Mouse (Mus musculus): ENCODE measurements around the gene Arrdc2.
A peak's percentile ranks its signal among the peaks of the same experiment; 100 is the strongest.

The Arrdc2 gene

DNA sequence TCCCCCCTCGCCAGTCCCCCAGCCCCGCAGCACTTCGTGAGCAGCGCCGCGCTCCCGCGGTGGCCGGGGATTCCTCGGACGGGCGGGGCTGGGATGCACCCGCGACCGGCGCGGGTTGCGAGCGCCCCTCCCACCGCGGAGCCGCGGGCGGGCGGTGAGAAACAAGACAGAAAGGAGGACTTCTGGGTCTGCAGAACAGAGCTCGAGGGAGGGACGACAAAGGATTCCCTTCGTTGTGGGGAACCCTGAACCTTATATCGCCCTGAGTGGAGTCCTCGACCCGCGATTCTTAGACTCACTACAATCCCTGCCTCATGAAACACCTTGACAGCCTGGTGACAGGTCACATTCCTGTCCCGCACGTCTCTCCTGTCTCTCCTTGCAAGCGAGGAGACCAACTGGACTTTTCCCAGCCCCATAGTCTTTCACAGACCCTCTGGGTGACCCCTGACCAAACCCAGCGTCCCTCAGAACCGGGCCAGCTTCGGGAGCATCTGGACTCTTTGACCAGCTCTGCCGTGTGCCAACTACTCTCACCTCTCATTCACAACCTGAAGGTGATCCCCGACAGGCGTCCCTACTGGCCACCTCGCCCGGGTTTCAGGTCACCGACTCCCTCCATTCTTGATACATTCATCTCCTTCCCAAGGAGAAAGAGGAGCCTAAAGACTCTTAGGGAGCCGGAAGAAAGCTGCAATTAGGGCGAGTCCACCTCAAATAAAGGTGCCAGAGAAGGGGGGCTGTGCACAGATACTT lies 24.6 kb upstream of the Arrdc2 start:
- DNase-seq = no peak

DNA sequence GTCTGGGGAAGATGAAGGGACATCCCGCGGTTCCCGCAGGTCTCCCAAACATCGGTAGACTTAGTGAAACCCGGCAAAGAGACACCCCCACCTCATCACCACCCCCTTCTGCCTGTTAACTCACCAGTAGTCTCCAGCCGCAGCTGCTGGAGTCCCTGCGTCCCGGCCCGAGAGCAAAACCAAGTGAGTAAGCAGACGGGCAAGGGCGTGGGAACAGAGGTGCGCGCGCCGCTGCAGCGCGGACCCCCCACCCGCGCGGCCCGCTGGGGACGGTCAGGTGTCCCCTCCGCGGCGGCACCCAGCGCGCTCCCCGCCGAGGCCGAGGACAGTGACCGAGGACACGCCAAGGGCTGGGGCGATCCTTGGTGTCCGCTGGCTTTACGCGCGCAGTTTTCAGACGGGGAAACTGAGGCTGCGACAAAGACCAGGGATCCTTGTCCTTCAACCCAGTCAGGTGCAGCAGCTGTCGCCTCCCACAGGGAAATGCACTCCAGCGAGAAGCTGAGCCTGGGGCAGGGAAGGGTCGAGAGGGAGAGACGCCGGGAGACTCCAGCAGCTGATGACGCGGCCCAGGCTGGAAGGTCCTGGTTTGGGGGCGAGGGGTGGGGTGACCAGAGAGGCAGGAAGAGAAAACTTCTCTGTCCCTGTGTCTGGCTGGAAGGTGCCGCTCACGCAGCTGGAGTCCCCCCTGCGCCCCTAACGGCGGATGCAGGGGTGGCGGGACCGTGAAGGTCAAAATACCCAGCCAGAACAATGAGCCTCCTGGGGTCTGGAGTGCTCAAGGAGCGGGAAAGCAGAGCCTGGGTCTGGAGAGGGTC lies 23.5 kb upstream of the Arrdc2 start, which contains the start of gene Kcnn1:
Gene Kcnn1 (minus strand): TSS at position 435 of the 818 bp plus-strand sequence.
- DNase-seq = no peak

DNA sequence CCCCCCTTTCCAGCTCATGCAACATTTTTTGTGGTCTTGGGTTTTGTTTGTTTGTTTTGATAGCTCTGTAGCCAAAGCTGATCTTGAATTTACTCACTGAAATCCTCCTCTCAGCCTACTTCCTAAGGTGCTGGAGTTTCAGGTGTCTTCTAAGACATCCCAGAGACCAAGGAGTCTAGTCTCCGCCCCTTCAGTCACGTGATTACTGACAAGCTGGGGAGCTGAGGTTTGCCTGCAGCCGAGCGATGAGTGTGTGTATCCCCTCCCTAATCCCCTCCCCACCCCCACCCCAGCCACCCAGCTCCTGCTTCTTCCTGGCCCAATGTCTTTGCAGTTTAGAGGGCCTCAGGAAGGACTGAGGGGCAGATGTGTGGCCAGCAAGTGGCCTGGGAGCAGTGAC lies 18.0 kb upstream of the Arrdc2 start:
- DNase-seq = no peak

DNA sequence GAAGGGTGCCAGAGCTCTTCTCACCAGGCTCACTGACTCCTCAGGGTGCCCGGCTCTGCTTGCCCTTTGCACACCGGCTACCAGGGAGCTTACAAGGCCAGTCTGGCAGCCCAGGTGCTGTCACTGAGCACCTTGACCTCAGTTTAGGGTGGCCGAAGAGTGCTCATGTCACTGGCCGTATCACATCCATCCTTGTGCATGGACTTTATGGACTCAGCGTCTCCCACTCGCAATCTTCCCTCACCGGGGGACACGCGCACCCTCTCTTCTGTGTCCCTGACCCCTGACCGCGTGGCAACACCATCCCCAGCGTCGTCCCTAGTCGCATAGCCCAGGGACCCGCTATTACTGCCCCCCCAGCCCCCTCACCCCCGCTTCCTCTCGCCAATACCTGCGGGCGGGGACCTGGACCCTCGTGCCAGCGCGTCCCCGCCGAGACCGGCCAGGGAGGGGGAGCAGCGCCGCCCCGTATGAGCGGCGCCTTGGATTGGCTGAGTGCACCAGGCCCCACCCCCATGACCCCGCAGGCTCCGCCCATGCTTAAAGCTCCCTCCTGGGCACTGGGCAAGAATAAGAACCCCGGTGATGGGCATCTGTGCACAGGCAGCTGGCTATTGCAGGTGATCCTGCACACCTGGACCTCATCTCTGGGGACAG lies 17.1 kb upstream of the Arrdc2 start:
- DNase-seq = peak in 1 of 2 experiments; percentile 45

DNA sequence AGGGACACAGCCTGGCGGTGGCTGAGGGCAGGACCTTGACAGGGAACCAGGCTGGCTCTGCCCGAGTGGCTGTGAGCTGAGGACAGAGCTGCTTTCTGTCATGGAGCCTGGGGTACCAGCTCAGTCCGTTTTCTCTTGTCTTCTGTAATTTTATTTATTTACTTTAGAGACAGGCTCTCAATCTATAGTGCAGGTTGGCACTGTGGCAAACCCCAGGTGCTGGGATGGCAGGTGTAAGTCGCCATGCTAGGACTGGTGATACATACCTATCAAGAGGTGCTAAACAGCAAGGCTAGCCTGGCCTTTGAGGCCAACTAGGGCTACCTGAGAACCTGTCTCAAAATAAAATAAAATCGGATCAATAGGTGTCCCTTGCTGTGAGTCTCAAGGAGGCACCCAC lies 16.5 kb upstream of the Arrdc2 start:
- DNase-seq = no peak

DNA sequence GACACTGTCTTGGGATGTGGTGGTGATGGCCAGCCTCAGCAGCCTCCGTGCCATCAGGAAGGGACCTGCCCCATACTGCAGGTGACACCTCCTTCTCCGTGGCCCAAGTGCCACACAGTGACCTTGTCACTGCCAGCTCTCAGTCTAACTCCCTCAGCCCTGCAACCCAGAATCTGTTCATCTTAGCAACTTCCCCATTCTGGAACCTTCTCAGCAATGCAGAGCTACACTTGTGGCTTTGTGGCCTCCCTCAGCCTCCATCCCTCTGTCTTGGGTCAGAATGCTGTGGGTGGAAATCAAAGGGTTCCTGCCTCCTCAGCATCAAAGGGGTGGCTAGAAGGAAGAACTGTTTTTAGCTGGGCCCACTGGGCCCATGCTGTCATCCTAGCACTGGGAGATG lies 14.3 kb upstream of the Arrdc2 start:
- DNase-seq = peak in 1 of 2 experiments; percentile 23

DNA sequence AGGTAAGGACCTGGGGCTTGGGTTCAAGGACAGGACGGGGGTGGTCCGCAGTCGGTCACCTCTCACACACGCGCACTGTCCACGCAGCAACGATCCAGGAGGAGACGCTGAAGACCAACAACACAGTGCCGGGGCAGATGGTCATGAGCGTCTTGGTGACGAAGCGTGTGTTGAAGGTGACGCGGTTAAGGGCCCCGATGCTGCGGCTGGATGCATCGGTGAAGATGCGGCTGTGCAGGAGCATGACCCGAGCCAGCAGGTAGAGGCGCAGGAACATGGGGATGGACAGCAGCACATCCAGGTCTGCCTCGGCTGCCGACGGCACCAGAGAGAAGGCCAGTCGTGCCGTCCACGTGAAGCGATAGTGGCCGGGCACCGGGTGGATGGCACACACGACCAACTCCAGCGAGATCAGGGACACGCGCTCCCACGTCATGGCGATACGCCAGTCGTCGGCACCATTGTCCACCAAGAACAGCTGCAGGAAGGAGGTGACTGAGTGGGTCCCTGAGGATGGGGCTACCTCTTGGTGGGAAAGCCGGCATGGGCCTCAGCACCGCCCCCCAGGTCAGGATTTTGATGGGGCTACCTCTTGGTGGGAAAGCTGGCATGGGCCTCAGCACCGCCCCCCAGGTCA lies 13.2 kb upstream of the Arrdc2 start:
- no peak for DNase-seq

DNA sequence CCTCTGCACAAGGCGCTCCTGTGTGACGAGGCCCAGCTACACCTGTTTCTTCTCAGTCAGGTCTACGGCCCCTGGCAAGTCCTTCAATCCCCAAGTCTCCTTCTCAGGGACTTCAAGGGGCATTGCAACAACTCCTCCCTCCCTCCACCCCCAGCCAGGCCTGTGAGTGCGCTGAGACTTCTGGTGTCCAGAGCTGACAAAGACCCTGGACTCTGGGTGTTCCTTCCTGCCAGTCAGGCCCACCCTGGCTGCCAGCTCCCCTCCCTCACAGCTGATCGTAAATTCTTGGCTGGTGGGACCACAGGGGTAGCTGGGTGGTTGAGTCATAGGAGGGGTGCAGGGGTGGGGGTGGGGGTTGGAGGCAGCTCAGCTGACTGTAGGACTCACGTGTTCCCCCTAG lies 12.3 kb upstream of the Arrdc2 start:
- no peak for DNase-seq

DNA sequence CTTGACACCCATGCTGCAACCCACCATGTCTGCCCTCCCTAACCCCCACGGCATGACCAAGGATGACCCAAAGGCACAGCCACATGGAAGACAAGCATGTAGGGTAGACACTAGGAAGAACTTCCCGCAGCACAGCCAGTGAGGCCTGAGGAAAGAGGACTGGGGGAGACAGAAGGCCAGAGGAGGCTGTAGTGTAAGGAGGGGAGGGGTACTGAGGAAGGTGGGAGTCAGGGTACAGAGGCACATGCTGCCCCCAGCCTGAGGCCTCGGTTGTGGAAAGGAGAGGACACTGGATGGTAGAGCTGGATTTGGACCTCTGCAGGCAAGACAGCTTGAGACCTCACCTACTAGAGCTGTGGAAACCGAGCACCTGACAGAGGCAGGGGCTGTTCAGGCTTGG lies 11.4 kb upstream of the Arrdc2 start:
- no peak for DNase-seq

DNA sequence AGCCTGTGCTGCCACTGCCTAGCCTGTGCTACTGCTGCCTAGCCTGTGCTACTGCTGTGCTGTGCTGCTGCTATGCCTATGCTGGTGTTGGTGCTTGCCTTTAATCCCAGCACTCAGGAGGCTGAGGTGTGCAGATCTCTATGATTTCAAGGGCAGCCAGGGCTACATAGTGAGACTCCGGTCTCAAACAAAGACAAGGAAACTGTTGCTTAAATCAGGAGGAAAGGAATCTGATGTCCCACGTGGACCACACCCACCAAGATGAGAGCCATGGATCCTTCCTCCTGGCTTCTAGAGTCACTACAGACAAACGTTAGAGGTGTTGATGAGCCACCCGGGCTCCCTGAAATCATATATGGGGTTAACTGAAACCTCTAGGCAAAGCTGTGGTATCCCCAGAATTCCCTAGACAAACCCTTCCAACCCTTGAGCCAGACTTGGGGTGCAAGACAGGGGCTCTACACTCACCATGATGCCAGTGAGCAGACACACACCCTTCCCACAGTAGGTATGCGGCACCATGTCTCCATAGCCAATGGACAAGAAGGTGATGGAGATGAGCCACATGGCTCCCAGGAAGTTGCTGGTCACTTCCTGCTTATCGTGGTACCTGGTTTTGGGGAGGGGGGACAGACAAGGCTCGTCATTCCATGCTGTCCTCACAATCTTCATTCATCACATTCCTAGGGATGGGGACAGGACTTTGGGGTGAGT lies 10.8 kb upstream of the Arrdc2 start:
- DNase-seq = no peak

DNA sequence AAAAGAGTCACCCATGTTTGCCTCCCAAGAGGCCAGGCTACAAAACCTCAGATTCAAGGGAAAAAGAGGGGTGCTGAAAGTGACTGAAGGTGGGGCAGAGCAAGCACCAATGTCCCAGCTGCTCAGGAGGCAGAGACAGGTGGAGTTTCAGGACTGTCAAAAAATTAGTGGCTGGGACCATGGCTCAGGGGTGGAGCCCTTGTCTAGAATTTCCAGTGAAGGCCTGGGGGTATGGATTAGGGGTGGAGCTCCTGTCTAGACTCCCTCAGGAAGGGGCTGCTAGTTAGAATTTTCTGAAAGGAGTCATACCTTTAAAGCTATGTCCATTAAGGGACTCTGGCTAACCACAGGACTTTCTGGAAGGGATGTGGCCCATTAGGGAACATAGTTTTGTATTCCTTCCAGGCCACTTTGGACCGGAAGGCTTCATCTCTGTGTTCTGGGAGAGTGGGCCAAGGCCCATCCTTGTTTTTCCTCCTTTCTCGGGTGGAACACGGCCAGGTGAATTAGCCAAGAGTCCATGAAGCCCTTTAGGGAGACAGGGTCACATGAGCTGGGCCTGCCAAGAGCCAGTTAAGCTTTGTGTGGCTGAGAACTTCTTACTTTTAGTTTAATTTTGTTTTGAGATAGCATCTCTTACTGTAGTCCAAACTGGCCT lies 9.9 kb upstream of the Arrdc2 start:
- DNase-seq = no peak

DNA sequence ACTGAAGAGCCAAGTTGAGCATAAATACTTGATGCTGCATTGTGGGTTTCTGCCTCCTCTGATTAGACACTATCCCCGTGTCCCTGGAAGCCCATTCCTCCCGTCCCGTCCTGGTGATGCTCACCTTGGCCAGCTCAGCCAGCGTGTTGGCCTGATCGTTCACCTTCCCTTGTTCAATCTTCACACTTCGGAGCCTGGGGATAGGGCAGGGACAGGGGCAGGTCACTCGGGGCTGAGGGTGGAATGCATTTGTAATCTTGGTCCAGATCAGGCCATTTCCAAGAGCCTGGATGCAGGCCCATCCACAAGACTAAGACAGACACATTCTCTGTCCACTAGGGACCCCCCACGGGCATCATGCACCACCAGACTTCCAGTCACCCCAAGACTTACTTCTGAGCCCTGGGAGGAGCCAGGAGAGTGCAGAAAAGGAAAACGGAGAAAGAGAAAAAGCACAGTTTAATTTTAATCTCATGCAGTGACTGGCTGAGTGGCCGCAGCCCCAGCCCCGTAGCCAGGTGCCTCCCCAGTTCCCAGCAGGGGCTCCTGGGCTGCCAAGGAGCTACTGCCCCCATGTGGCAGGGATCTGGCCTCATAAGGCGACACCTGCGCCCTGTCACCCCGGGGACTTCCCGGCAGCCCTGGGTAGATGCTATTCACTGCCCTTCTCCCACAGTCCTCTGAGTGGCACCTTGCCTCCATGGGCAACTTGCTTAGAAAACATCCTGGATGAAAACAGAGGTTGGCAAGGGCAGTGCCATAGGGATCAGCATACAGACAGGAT lies 7.0 kb upstream of the Arrdc2 start:
- peak in 1 of 2 experiments; percentile 39 for DNase-seq

DNA sequence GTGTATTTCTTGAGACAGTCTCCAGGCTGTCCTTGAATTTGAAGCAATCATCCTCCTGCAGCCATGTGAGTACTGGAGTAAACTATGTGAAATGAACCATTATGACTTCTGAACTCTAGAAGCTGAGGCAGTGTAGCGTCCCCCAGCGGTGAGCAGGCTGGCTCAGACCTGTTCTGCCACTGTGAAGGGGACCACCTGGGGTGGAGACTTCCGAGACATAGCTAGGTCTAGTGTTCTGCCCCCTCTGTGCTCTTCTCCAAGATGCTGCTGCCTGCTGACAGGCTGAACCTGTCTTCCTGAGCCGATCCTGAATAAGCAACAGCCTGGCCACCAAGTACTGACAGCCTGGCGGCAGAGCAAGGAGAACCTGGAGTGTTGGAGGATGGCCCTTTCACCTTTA lies 5.6 kb upstream of the Arrdc2 start:
- DNase-seq = no peak

DNA sequence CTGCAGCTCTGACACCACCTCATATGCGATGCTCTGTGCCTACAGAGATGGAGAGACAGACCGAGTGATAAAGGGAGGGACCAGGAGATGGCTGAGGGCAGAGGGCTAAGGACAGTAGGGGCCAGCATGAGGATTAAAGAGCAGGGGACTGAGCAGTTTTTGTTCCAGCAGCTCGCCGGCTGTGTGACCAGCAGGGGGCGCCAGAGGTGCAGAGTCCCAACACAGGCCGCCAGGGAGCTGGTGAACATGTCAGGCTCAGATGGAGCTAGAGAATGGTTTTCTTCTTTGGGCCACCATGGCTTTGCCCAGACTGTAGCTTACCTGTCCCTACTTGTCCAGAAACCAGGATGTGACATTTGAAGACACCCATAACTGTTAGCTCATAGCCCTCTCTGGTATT lies 5.0 kb upstream of the Arrdc2 start:
- DNase-seq = peak; percentile 80 to 95

DNA sequence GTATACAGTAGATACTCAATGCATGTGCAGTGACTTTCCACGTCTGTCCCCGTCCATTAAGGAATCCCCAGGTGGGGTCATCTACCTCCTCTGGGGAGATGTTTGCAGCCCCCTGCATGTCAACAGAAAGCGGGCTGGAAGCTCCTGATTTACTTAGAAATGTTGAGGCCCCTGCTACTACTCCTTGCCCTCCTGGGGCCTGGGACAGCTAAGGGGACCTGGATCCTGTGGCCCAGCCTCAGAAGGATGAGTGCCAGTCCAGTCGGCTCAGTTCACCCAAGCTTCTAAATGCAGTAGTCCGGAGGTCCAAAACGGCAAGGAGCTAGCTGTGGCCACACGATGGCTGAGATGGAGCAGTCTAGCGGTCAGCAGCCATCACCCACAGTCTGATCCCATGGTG lies 4.4 kb upstream of the Arrdc2 start:
- DNase-seq = no peak

DNA sequence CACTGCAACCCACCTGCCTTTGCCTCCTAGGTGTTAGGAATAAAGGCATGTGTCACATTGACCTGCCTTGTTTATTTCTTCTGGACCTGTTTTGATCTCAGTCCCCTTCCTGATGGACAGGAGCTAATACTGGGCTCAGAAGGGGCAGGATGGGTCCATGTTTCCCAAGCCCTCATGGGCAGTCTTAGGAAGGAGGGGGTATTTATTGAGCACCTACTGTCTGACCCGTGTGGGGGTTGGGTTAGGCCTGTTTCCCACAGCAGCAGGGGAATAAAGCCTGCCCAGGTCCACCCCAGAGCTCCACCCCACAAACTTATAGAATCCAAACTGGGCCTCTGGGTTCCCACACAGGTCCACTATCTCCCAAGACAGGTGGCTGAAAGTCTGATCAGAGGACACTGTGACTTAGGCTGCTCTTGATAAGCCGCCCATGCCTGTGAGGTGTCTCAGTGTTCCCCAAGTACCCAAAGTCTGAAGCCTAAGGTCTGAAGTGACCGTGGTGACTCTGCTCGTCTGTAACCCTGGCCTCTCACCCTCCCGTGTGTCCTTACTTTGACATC lies 3.8 kb upstream of the Arrdc2 start:
- DNase-seq = no peak

DNA sequence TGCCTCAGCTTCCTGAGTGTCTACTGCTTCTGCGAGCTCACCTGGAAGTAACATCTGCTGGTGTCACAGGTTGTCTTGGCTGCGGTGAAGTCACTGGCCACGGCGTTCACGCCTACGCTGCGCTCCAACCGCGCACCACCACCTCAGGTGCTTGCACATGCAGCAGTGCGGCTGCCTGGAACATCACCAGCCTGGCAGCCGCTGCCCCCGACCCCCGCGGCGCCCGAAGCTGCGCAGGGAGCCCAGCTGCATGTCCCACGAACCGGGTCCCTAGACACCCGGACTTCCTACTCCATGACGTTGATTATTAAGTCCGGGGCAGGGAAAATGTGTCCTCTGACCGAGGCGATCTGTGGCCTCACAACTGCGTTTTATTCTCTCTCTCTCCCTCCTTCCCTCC lies 3.0 kb upstream of the Arrdc2 start:
- DNase-seq = no peak

DNA sequence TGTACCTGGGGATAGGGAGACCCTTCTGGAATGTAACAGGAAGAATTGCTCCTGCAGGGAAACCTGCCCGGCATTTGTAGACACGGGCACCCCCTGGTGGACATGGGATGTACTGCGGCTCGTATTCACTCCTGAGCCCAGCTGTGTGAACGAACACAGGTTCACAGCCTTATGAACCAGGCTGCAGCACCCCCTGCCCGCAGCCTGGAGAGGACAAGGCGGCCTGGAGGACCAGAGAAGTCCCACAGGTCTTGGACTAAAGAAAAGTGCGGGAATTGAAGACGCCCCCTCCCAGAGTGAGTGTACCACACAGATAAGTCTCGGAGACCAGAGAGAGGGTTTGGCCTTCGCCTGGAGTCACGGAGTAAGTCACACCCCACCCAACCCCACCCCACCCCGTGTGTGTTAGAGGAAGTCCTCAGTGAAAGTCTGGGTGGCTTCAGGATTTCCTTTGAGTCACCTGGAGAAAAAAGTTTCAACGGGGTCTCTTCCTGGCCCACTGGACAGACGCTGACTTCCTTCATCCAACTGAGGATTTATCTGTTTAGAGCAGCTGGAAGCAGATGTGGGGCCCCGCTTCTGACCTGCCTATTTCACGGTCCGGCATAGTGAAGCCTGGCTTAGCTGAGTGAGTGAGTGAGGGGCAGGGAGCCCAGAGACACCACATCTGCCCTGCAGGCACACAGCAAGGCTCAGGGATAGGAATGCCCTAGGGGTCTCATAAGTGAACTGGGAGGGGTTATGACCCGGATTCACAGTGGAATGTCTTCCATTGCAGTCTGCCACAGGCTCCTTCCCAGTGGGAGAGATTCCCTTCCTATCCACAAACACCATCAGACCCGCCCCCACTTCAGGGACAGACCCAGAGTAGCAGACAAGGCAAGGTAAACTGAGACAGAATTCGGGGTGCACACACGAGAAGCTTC lies 1.9 kb upstream of the Arrdc2 start:
- peak; percentile 76 to 94 for DNase-seq

DNA sequence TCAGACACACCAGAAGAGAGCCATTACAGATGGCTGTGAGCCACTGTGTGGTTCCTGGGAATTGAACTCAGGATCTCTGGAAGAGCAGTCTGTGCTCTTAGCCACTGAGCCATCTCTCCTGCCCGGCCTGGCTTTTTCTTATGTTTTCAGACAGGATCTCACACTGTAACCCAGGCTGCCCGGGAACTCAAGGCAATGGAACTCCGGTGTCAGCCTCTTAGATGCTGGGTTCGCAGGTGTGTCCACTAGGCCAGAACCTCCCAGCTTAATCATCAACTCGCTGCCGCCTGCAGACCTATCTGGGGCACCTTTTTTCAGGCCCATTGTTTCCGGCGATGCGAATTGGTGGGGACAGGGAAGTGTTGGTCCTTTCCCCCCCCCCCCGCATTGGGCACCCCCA lies 1.1 kb upstream of the Arrdc2 start:
- no peak for DNase-seq
